Mouse (Mus musculus): ENCODE measurements at regions not wholly inside any gene's neighbourhood (a gene's known extent, or its start where the extent isn't known, plus 50 kb on each side); places are given as distances from the start of the nearest gene placed in this dataset.

DNA sequence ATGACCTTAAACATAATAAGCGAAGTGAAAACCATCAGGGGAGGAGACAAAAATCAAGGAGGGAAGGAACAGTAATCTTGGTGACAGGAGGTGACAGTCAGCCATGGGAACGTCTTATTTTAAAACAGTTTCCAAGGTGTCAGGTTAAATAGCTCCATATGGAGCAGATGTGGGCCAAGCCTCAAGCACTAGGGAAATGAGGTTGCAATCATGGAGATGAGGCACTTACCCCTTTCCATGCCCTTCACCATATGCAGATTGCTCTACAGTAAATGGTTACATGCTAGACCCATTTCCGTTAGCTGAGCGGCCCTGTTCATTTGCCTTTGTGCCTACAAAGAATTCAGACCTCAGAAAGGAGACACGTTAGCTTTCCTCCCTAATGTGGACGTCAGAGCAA, 204.8 kb upstream of the Gm6793 start:
- DNase-seq (ENCODE audit: extremely low spot score in 1 of 2, low spot score in 1 of 2) = no peak

DNA sequence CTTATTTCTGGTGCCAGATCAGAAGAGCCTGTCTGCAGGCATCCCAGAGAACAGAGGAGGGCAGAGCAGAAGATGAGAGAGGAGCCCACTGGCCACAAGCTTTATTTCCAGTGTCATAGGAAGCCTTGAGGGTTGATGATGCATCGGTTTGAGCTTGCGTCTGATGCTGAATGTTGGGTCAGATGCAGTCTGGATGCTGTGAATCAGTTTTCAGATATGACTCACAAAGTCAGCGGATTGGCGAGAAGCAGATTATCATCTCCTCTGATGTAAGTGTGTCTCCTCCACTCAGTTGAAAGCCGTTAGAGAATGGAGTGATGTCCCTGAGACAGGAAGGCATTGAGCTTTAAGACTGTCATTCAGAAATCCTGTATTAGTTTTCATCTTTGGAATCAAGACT, 197.3 kb upstream of the Gm6793 start:
- DNase-seq (ENCODE audit: extremely low spot score in 1 of 2, low spot score in 1 of 2) = peak; percentile 3 to 45

DNA sequence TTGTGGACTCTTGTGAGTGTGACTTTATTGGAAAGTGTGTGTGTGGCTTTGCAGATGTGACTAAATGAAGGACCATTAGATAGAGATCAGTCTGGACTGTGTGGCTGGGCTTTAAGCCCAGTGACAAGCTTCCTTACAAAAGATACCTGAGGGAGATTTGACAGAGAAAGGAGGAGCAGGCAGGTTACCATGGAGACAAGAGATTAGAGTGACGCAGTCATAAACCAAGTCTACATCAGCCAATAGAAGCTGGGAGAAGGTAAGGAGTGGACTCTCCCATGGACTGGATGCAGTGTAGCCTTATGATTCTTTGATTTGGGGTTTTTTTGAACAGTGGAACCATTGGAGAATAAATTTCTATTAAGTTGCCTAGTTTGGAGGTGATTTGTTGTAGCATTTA, 181.6 kb upstream of the Gm6793 start:
- no peak for DNase-seq (ENCODE audit: extremely low spot score in 1 of 2, low spot score in 1 of 2)

DNA sequence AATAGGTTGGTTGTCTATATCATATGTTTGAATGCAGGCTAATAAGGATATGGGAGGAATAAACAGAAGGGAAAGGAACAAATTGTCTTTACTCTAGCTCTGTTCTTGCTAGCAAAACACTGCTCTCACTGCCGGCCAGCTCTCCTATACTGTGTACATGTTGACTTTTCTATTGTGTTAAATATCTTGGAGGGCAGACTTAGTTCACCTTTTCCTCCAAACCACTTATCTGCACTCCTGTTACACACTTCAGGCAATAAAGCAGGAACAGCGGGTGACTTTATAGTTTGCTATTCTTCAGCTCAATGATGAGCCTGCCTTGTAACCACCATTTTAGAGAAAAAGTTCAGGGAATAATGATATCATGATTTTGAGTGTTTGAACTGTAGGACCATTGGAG, 181.0 kb upstream of the Gm6793 start:
- DNase-seq (ENCODE audit: extremely low spot score in 1 of 2, low spot score in 1 of 2) = no peak

DNA sequence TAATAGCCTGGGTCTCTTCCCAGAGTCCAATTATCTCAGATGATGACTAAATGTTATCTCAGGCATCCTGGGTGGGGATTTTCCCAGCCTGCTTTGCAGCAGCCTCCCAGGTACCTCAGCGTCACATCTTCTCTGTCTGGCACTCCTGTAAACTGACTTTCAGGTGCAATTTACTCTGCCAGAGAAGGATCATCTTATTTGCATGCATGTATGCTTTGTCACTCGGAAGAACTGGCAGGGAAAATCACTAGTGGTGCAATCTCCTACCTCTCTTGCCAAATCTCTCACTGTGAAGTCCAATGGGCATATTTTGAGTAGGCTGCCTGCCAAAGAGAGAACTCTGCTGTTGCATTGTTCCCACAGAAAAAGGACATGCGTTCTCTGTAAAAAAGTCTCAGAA, 177.0 kb upstream of the Gm6793 start:
- DNase-seq (ENCODE audit: extremely low spot score in 1 of 2, low spot score in 1 of 2) = peak; percentile 26 to 70

DNA sequence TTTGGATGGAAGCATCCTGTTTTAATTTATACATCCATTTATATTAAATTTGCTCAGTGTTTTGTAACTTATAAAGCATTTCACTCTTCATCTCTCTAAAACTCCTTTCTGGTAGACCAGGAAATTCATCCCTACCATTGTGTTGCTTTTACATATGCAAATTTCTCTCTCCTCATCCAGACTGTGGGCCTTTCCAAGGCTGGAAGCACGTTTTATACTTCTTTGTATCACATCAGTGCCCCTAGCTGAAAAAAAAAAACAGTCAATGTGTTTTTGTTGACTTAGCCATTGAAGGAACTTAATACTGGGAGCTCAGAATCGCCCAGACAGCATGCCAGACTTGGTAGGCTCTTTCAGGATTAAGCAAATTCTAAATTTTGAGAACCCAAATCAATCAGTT, 174.9 kb upstream of the Gm6793 start:
- DNase-seq (ENCODE audit: extremely low spot score in 1 of 2, low spot score in 1 of 2) = no peak

DNA sequence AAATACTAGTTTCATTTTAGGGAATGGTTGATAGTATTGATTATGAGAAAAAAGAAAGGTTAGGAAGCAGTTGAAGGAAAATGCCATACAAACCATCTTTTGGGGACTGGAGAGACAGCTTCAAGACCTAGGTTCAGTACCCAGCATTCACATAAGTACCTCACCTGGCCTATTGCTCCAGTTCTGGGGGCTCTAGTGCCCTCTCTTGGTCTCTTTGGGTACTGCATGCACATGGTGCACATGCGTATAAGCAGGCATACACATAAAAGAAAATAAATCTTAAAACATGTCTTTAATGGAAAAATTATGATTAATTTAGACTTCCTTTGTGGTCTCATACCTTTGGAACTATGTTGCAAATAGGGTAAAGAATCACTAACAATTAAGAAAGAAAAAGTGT, 155.3 kb upstream of the Gm6793 start:
- DNase-seq (ENCODE audit: extremely low spot score in 1 of 2, low spot score in 1 of 2) = no peak

DNA sequence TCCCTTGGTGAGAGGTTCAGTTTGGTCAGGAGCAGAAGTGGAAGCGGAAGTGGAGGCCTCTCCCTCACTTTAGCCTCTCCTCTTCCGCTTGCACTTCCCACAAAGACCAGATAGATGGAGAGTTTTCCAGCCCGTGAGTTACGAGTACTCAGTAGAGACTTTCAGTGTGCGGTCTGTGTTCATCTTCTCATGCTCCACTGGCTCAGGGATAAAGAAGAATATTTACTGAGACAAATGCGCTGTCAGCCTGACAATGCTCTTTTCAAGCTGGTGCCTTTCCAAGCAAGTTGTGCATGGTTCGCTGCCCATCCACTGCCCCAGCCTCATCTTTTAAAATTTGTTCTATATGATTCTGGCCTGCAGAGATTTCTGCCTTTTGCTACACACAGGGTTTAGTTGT, 141.8 kb upstream of the Gm6793 start:
- no peak for DNase-seq (ENCODE audit: extremely low spot score in 1 of 2, low spot score in 1 of 2)

DNA sequence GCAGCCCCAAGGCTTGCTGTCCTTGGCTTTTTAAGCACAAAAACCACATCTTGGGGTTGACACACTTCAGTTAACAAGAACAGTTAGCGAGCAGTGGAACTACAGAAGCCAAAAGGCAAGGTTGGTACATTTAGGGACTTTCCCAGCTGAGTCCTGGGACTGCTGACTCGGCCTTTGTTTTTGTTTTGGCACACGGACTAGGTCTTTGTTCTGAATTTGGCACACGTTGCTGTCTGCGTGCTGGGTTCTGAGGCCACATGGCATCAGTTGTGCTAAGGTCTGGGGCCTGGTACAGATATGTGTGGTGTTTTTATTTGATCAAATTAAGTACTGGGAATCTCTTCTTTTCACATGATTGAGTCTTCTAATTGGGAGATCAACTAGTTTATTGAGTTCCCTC, 124.1 kb upstream of the Gm6793 start:
- no peak for DNase-seq (ENCODE audit: extremely low spot score in 1 of 2, low spot score in 1 of 2)

DNA sequence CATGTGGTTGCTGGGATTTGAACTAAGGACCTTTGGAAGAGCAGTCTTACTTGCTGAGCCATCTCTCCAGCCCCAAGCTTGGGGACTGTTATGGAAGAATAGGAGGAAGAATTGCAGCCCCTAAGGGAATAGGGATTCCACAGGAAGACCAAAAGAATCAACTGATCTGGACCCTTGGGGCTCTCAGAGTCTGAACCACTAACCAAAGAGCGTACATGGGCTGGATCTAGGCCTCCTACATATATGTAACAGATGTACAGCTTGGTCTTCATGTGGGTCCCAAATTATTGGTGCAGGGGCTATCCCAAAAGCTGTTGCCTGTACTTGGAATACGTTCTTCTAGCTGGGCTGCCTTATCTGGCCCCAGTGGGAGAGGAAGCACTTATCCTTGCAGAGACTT, 115.4 kb upstream of the Gm6793 start:
- no peak for DNase-seq (ENCODE audit: extremely low spot score in 1 of 2, low spot score in 1 of 2)

DNA sequence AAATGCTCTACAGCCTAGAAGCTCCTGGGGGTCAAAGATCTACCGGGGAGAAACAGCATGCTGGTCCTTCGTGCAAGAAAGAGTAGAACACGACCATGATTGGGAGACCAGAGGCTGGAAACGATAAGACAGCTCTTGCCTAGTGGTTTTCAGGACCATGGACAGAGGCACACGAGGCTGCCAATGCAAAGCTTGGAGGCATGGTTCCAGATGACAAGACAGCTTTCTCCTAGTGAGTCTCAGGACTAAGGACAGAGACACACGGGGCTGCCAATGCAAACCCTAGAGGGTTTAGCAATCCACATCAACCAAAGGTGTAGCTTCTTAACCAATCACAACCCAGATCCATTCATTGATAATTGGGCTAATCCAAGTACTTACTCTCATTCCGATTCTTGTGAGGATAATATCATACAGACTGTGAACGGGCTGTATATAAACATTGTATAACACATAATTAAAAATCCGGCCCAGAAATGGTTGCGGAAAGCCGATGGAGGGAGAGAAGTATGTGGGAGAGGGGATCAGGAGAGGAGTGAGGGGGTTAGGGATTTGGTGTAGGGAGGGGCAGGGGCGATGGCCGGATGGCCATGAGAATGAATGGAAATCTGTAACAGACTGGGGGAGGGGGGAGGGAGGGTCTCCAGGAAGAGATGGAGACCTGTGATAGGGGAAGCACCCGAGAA, 114.1 kb upstream of the Gm6793 start:
- no peak for DNase-seq (ENCODE audit: extremely low spot score in 1 of 2, low spot score in 1 of 2)

DNA sequence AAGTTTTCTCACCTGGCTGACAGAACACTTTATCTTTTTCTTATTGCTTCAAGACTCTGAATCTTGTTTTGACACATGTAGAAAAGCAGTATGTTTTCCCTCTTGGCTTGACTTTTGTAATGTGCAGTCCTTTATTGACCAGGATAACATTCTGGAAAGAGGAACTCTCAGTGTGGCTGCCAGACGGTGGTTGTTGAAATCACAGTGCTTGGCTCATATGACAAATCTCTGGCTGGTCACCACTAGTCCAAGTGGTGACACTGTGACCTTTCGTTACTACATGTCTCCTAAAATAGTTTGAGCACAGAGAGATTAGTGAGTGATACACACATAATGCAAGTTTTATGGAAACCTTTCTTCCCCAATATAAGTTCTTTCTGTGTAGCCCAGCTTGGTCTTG, 97.1 kb upstream of the Gm6793 start:
- no peak for DNase-seq (ENCODE audit: extremely low spot score in 1 of 2, low spot score in 1 of 2)

DNA sequence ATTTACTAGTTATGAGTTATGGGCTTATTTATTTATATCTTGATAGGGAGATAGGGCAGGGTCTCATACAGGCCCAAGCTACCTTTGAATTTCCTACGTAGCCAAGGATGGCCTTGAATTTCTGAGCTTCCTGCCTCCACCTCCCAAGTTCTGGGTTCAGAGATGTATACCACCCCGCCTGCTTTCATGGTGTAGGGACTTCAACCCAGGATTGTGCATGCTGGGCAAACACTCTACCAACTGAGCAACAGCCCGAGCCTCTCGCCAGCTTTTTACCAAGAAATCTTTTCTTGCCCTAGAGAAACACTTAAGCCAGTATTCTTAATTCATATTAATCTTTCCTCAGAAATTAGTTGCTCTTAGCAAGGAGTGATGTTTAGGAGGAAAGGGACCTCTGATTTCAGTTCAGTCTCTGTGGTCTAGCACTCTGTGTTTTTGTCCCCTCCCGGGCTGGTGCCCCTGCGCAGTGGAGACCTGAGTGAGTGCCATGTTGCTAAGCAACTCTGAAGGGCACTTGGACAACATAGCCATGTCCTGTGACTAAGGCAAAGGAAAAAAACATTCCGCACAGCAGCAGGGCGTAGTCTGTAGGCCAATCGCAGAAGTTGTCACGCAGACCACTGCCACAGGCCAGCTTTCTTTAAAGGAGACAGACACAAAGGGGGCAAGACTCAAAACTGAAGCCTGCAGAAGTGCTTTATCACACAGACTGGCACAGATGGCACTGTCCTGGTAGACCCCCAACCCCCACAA, 83.2 kb upstream of the Gm6793 start:
- peak; percentile 29 to 52 for DNase-seq (ENCODE audit: extremely low spot score in 1 of 2, low spot score in 1 of 2)

DNA sequence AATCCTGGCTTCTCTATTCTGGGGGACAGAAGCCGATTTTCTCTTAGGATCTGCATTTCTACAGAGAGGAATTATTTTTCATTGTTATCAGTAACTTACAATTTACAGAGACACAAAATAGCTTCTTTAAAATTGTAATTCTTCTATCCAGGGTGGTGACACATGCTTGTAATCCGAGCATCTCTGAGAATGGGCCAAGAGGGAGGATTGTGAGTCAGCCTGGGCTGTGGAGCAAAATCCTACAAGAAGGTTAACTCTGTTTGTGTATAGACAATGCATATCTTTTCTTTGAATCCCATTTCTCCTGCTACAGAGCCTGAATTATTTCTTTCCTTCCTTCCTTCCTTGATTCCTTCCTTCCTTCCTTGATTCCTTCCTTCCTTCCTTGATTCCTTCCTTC, 80.0 kb upstream of the Gm6793 start:
- no peak for DNase-seq (ENCODE audit: extremely low spot score in 1 of 2, low spot score in 1 of 2)

DNA sequence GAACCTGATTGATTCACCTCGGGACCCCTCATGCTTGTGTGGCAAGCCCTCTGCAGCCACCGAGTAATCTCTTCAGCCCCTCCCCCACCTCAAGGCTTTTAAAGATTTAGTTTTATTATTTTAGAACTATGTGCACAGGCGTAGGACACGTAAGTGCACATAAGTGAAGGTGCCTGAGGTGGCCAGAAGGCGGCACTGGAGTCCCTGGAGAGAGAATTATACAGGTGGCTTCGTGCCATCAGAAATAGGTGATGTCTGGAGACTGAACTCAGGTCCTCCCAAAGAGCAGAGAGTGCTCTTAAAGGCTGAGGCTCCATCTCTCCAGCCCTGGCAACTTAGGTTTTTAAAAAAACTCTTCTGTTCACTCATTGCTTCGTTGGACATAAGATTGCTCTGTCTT, 78.7 kb upstream of the Gm6793 start:
- no peak for DNase-seq (ENCODE audit: extremely low spot score in 1 of 2, low spot score in 1 of 2)

DNA sequence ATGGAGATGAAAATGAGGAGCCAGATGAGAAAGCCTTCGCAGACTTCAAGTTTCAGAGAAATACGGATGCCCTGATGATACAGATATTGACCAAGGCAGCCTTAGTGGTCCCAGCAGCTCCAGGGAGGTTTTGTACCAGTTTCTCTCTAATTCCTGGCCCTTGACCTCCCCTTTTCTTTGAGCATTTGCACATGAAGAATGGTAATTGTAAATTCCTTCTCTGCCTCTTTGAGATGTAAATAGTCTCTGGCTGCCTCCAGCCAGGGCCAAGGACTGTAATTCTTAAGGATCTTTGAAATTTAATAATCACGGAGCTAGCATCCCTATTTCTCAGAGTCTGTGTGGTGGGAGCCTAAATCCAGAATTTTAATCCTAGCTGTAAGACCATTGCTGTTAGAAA, 78.0 kb upstream of the Gm6793 start:
- DNase-seq (ENCODE audit: extremely low spot score in 1 of 2, low spot score in 1 of 2) = no peak

DNA sequence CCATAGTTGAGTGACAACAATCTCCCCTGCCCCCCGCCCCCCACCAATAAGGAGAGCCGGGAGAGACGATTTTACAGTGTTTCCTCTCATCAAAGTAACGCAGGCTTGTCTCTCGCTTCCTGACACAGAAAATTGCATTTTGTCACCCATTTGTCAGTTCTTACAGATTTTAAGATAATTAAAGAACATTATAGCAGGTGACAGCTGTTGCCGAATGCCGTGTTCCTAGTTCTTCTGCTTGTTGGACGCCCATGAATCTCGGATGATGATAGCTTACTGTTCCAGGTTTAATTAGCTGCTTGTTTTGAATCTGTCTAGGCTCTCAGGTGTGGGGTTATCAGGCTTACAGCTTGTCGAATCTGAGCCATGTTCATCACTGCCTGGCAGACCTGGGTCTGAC, 63.8 kb upstream of the Gm6793 start:
- DNase-seq (ENCODE audit: extremely low spot score in 1 of 2, low spot score in 1 of 2) = peak in 1 of 2 experiments; percentile 10

DNA sequence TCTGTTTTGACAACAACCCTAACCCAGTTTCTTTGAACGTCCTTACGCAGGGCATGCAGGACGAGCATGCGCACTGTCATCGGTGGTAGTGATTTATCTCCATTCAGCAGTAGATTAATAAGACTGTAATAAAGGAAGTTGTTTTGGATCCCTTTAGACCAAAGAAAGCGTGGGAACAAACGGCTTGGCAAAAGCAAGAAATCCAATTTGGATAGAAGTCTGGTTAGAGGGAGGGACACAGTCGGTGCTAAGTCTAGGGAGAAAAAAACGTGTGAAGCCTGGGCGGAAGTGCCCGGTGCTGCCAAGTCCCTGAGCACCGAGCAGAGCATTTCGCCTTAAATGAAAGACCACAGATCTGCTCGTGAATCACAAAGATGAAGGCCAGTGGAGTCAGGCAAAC, 57.4 kb upstream of the Gm6793 start:
- peak; percentile 12 to 53 for DNase-seq (ENCODE audit: extremely low spot score in 1 of 2, low spot score in 1 of 2)

DNA sequence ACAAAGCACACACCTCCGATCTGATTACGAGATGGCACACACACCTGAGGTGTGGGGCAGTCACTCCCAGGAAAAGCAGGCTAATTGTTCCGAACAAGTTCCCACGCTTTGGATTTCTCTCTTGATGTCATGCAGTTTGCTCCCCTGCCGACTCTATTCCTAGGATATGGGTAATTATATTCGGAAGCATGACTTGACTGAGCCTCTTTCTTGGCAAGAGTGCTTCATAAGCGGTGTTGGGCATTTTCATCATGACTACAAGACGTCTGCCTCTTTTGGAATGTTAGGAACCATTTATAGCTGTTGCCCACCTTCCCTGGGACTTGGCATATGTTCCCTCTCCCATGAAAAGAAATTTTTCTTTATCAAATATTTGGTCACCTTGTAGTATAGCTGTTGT, 55.4 kb upstream of the Gm6793 start:
- peak; percentile 50 to 62 for DNase-seq (ENCODE audit: extremely low spot score in 1 of 2, low spot score in 1 of 2)
